Mouse (Mus musculus) kidney, adult 2 months (tissue): ENCODE data around the gene Samd7. TPM values are rescaled to one million over a fixed set of nuclear protein-coding genes. Genes with fewer than 3 reads are reported as not detected.
"Not testable (repeated sequence)": the region's sequence is repeated elsewhere in the genome, so short reads cannot be mapped to it uniquely, and the experiment has no call there.

Experiments
- DNase-seq: peaks from one replicate; pipeline ENCODE4 v3.0.0; 2021
- H3K27ac ChIP-seq: fragments of 200-500 bp; 2 replicates; pipeline ENCODE4 v1.5.1; 2012; ENCODE audit warnings: low read depth, low read length, control low read depth, inconsistent platforms; ENCODE audit not compliant: insufficient read depth
- H3K27me3 ChIP-seq: fragments of 200-500 bp; replicated peaks from 2 replicates; pipeline ENCODE4 v1.6.1; 2012; ENCODE audit warnings: mild to moderate bottlenecking, moderate library complexity, low read length, inconsistent platforms; ENCODE audit not compliant: control insufficient read depth, insufficient read depth
- H3K36me3 ChIP-seq: fragments of 200-500 bp; 2 replicates; pipeline ENCODE4 v1.6.1; 2012; ENCODE audit warnings: mild to moderate bottlenecking, moderate library complexity, low read length, inconsistent platforms; ENCODE audit not compliant: control insufficient read depth, insufficient read depth
- H3K4me1 ChIP-seq: fragments of 200-500 bp; 2 replicates; pipeline ENCODE4 v1.6.1; 2011; ENCODE audit warnings: low read length; ENCODE audit not compliant: control insufficient read depth, insufficient read depth
- H3K4me3 ChIP-seq: fragments of 200-500 bp; 2 replicates; pipeline ENCODE4 v1.5.1; 2011; ENCODE audit warnings: mild to moderate bottlenecking, low read depth, low read length, control low read depth; ENCODE audit not compliant: insufficient read depth
- CTCF ChIP-seq: fragments of 200-500 bp; conservative IDR thresholded peaks from 2 replicates; pipeline ENCODE4 v1.5.1; 2011; ENCODE audit warnings: low read depth, mild to moderate bottlenecking, control low read depth, low read length, moderate library complexity, mixed read lengths; ENCODE audit not compliant: insufficient read depth, insufficient read length
- POLR2A ChIP-seq: fragments of 200-500 bp; IDR thresholded peaks from one replicate; pipeline ENCODE4 v1.6.1; 2011; ENCODE audit warnings: low read depth, low read length, control low read depth
- WGBS: fragments of 180-500 bp; shearing (Covaris S2); methylation state at CpG from one replicate; pipeline ENCODE4 v1.1.7; 2018; 5-methylcytosine and 5-hydroxymethylcytosine counted together
- polyA plus RNA-seq: library from polyadenylated mRNA; depleted of rRNA; stranded (reverse); fragments of >200 nt; gene quantifications from 2 replicates; pipeline ENCODE4 v1.2.3, GENCODE M21; 2012; rRNA removed

The Samd7 gene
- polyA plus RNA-seq: not detected in 2 replicates

DNA sequence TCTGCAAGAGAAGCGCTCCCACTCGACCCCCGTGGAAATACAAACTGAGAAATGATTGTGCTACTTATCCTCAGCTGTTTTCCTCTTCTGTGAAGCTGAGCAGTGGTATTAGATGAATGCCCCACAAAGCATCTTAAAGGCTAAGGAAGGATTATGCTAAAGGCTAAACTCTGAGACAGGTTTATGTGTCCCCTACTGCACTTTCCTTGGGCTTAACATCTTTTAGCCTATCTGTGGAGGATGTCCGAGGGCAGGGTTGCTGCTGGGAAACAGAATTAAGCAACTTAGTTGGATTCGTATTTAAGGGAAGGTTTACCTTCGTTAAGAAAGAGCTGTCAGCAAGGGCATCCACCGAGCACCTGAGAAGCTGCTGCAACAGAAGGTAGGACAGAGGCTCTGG lies at the start of gene Samd7:
Gene Samd7, plus strand, starts transcription at position 288 of the 400 bp plus-strand sequence.
- peaks cover 5% of the 10 kb centered on the region; the same call in 1 of the 2 replicates for H3K4me1 ChIP-seq
- no peak within 1 kb of the TSS for H3K27ac ChIP-seq
- no peak within 1 kb of the TSS for H3K4me3 ChIP-seq
- H3K36me3 ChIP-seq: no peaks in the 10 kb centered on the region
- no peak for DNase-seq
- TF ChIP-seq POLR2A (no peak), CTCF (no peak)
- WGBS: 89% methylated on average over 7 of the region's 7 CpGs
- H3K27me3 ChIP-seq: no peaks in the 10 kb centered on the region

DNA sequence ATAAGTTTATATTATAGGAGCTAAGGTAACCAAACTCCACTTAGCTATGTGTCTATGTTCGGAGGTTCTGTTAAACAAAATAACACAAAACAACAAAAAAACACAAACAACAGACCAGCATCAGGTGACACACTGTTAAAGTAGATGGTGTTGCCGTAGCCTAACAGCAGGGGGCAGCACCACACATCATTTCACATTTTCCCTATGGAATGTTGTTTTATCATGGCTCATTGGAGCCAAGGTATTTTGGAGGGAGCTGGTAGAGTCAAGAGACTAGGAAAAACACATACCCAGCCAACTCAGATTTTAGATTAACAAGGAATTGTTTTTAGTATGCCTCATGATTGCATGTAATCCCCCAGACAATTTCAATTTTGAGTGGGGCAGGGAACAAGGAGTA lies 49.7 kb upstream of the Samd7 start:
- 2% methylated on average over 2 of the region's 2 CpGs for WGBS
- Histone ChIP-seq H3K4me1 (peaks cover 3% of the 10 kb centered on the region; the same call in 1 of the 2 replicates), H3K27me3 (no peaks in the 10 kb centered on the region), H3K4me3 (no peak overlapping the region), H3K27ac (peak overlapping the region; percentile 99), H3K36me3 (no peaks in the 10 kb centered on the region)
- peak; percentile 89 for DNase-seq
- TF ChIP-seq POLR2A: no peak
- peak; percentile 85 for TF ChIP-seq CTCF

DNA sequence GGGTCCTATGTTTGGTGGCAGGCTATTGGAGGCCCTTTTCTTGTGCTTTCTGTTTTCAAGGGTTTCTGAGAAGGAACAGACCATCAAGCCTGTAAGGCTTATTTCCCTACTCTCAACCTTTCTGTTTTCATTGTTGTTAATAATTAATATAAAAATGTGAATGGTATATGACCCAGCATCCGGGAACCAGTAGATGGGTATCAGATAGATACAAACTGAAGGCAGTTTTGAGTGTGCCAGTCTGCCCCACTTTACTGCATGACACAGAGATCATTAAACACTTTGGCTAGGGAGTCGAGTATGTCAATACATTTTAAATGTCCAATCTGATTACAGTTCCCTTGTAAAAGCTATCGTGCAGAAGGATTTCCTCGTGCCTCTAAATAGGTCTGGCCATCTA lies 48.2 kb upstream of the Samd7 start:
- peaks cover 3% of the 10 kb centered on the region; the same call in 1 of the 2 replicates for H3K4me1 ChIP-seq
- no peak overlapping the region for H3K4me3 ChIP-seq
- WGBS: 33% methylated on average over 4 of the region's 4 CpGs
- no peaks in the 10 kb centered on the region for H3K27me3 ChIP-seq
- H3K27ac ChIP-seq: peak overlapping the region; percentile 88
- TF ChIP-seq POLR2A (no peak), CTCF (no peak)
- DNase-seq: no peak
- no peaks in the 10 kb centered on the region for H3K36me3 ChIP-seq

DNA sequence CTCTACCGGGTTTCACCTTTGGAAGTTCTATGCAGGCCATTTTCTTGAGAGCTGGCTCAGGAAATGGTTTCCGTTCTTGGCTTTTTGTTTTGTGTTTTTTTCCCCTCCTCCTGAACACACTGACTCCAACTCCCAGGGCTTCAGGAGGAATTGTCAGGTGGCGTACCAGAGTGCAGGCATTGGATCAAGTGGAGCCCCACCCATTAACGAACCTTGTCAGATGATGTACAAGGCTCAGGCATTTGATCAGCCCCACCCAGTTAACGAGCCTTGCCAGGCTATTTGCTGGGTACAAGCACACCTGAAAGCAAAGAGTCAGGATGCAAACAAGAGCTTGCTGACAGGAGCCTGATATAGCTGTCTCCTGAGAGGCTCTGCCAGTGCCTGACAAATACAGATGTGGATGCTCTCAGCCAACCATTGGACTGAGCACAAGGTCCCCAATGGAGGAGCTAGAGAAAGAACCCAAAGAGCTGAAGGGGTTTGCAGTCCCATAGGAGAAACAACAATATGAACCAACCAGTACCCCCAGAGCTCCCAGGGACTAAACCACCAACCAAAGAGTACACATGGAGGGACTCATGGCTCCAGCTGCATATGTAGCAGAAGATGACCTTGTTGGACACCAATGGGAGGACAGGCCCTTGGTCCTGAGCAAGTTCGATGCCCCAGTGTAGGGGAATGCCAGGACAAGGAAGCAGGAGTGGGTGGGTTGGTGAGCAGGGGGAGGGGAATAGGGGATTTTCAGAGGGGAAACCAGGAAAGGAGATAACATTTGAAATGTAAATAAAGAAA lies 46.2 kb upstream of the Samd7 start, which contains the start of gene Lrrc31:
Gene Lrrc31, minus strand, starts transcription at position 133 of the 795 bp plus-strand sequence.
- H3K27me3 ChIP-seq, H3K4me1 ChIP-seq, H3K36me3 ChIP-seq: not testable (repeated sequence)
- Histone ChIP-seq H3K4me3 (peak within 1 kb of the TSS; percentile 29), H3K27ac (peak within 1 kb of the TSS; percentile 58)
- WGBS: 73% methylated on average over 6 of the region's 6 CpGs
- DNase-seq: peak; percentile 25

DNA sequence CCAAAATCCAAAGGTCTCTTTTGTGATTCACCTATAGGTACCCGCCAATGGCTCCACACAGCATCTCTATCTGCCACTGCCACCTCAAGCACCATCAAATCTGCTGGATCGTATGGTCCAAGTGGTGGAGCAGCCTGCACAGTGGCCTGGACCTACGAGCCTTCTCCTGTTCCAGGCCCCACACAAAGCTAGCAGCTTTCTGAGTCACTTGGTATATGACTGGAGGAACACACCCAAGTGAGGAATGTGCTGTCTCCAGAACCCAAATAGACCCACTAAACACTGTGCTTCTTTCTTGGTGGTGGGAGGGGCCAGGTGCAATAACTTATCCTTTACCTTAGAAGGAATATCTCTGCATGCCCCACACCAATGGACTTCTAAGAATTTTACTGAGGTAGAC lies 40.1 kb upstream of the Samd7 start:
- WGBS: 89% methylated on average over 3 of the region's 3 CpGs
- Histone ChIP-seq H3K4me3 (no peak overlapping the region), H3K27ac (no peak overlapping the region), H3K36me3 (no peaks in the 10 kb centered on the region), H3K4me1 (peaks cover 4% of the 10 kb centered on the region), H3K27me3 (no peaks in the 10 kb centered on the region)
- no peak for DNase-seq
- TF ChIP-seq CTCF: no peak
- no peak for TF ChIP-seq POLR2A

DNA sequence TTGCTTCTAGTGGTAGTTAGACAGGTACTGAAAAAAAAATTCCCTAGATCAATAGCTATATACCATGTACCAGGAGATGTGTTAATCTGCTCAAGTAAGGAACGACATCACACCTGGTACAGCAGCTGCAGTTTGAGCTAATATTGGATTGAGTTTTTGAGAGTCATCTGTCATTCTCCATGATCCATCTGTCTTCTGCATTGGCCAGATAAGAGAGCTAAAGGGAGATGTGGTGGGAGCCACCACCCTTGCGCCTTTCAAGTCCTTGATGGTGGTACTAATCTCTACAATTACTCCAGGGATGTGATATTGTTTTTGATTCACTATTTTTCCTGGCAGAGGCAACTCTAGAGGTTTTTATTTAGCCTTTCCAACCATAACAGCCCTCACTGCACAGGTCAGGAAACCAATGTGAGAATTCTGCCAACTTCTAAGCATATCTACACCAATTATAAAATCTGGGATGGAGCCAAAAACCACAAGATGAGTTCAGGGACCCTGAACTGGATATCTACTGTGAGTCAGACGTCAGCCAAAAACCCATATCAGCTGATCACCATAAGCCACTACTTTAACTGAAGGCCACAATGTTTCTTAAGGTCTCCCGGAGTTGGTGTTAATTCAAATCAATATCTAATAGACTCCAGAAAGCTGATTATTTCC lies 39.3 kb upstream of the Samd7 start:
- Histone ChIP-seq H3K4me3 (no peak overlapping the region), H3K27me3 (no peaks in the 10 kb centered on the region), H3K27ac (no peak overlapping the region), H3K36me3 (no peaks in the 10 kb centered on the region), H3K4me1 (peaks cover 7% of the 10 kb centered on the region)
- no peak for TF ChIP-seq POLR2A
- TF ChIP-seq CTCF: no peak
- no peak for DNase-seq
- WGBS: 61% methylated on average over 4 of the region's 4 CpGs

DNA sequence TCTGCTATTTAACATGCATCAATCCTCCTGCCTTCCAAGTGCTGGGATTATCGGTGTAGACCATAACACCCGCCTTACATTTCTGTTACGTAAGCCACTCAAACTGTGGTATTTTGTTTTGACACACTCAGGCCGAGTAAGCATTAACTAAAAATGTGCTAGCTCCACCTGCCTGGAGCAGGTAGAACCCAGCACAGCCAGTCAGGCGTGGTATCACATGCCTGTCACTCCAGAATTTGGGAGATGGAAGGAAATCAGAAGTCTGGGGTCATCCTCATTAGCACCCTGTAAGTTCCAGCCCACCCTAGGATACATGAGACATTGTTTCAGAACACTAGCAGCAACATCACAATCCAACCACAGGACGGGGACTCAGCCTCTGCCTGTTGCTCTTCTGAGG lies 35.9 kb upstream of the Samd7 start:
- Histone ChIP-seq H3K36me3 (no peaks in the 10 kb centered on the region), H3K4me1 (peaks cover 11% of the 10 kb centered on the region), H3K27ac (peak overlapping the region; percentile 68), H3K4me3 (no peak overlapping the region), H3K27me3 (no peaks in the 10 kb centered on the region)
- WGBS: 34% methylated on average over 6 of the region's 6 CpGs
- DNase-seq: peak; percentile 74
- TF ChIP-seq POLR2A (no peak), CTCF (no peak)
